Mouse (Mus musculus): ENCODE data around the gene Ranbp3. TPM values are rescaled to one million over a fixed set of nuclear protein-coding genes. Genes with fewer than 3 reads are reported as not detected.

Gene Ranbp3
- polyA plus RNA-seq, 1 experiment from 2014 or later, result 107 TPM

DNA sequence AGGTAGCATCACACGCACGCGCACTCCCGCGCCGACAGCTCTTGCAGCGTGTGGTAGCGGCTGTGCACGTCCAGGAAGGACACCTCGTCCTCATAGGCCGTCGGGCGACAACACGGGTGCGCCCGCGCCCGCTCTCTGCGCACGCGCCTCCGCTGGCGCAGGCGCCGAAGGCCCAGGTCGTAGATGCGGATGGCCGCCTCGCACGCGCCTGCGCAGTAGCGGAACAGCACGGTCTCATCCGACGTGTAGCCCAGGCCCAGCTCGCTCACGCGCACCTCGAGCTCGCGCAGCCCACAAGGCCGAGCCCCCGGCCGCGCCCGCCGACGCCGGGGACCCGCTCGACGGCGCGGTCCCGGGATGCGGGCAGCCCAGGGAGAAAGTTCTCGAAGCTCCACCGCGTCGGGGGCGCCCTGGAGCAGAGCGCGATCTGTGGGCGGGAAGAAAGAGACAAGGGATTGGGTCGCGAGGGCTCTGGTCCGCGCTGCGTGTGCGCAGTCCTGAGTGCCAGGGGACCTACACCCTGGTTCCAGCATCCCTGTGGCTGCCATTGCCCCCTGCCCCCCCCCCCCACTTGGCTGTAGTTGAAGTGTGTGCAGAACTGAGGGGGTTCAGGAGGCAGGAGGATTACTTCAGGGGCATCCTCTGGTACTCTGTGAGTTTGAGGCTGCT, 78.4 kb downstream of the Ranbp3 start:
- Histone ChIP-seq H3K27me3 (ENCODE audit: control insufficient read depth, insufficient read depth, low read depth, low read length) (peaks cover 53% of the 10 kb centered on the region), H3K27ac (ENCODE audit: low read length) (no peak overlapping the region), H3K4me3 (ENCODE audit: low read depth, low read length) (peak overlapping the region; percentile 37), H3K4me2 (ENCODE audit: low read length) (peak overlapping the region; percentile 55), H3K9ac (ENCODE audit: low read depth, low read length) (peak overlapping the region; percentile 52; the same call in 1 of the 2 replicates), H3K36me3 (ENCODE audit: control insufficient read depth, insufficient read depth, low read length) (no peaks in the 10 kb centered on the region), H3K9me3 (replicated peaks; ENCODE audit: control insufficient read depth, low read length, poor library complexity, severe bottlenecking) (no peaks in the 10 kb centered on the region), H3K4me1 (ENCODE audit: control insufficient read depth, insufficient read depth, low read length) (no peaks in the 10 kb centered on the region)
- 18% methylated on average over 65 of the region's 71 CpGs for WGBS
- ATAC-seq, result peak; percentile 85

- Histone ChIP-seq H3K4me2 (ENCODE audit: low read length) (no peak overlapping the region), H3K36me3 (ENCODE audit: control insufficient read depth, insufficient read depth, low read length) (no peaks in the 10 kb centered on the region), H3K9ac (ENCODE audit: low read depth, low read length) (no peak overlapping the region), H3K27me3 (ENCODE audit: control insufficient read depth, insufficient read depth, low read depth, low read length) (peaks cover 72% of the 10 kb centered on the region), H3K27ac (ENCODE audit: low read length) (no peak overlapping the region), H3K9me3 (replicated peaks; ENCODE audit: control insufficient read depth, low read length, poor library complexity, severe bottlenecking) (no peaks in the 10 kb centered on the region), H3K4me1 (ENCODE audit: control insufficient read depth, insufficient read depth, low read length) (peaks cover 14% of the 10 kb centered on the region), H3K4me3 (ENCODE audit: low read depth, low read length) (no peak overlapping the region)
- ATAC-seq, result no peak
- WGBS, result 23% methylated on average over 15 of the region's 15 CpGs
These were observed 80.4 kb downstream of the Ranbp3 start for GRCm38 (mm10) chr17:56753452-56753851.

- Histone ChIP-seq H3K4me2 (ENCODE audit: low read length) (no peak overlapping the region), H3K9me3 (replicated peaks; ENCODE audit: control insufficient read depth, low read length, poor library complexity, severe bottlenecking) (no peaks in the 10 kb centered on the region), H3K27me3 (ENCODE audit: control insufficient read depth, insufficient read depth, low read depth, low read length) (peaks cover 71% of the 10 kb centered on the region), H3K4me1 (ENCODE audit: control insufficient read depth, insufficient read depth, low read length) (peaks cover 14% of the 10 kb centered on the region), H3K36me3 (ENCODE audit: control insufficient read depth, insufficient read depth, low read length) (no peaks in the 10 kb centered on the region), H3K27ac (ENCODE audit: low read length) (no peak overlapping the region), H3K4me3 (ENCODE audit: low read depth, low read length) (no peak overlapping the region), H3K9ac (ENCODE audit: low read depth, low read length) (no peak overlapping the region)
- no peak for ATAC-seq
- 13% methylated on average over 36 of the region's 36 CpGs for WGBS
These were observed 81.4 kb downstream of the Ranbp3 start for GRCm38 (mm10) chr17:56754271-56755185.

GRCm38 (mm10) chr17:56756703-56757399, 83.8 kb downstream of the Ranbp3 start:
- H3K27ac ChIP-seq (ENCODE audit: low read length), result no peak overlapping the region
- H3K9me3 ChIP-seq (replicated peaks; ENCODE audit: control insufficient read depth, low read length, poor library complexity, severe bottlenecking), result no peaks in the 10 kb centered on the region
- peaks cover 14% of the 10 kb centered on the region for H3K4me1 ChIP-seq (ENCODE audit: control insufficient read depth, insufficient read depth, low read length)
- H3K27me3 ChIP-seq (ENCODE audit: control insufficient read depth, insufficient read depth, low read depth, low read length), result peaks cover 66% of the 10 kb centered on the region
- peak overlapping the region; percentile 61 for H3K9ac ChIP-seq (ENCODE audit: low read depth, low read length)
- H3K4me2 ChIP-seq (ENCODE audit: low read length), result peak overlapping the region; percentile 86
- no peak for ATAC-seq
- no peaks in the 10 kb centered on the region for H3K36me3 ChIP-seq (ENCODE audit: control insufficient read depth, insufficient read depth, low read length)
- WGBS, result 2% methylated on average over 46 of the region's 51 CpGs
- peak overlapping the region; percentile 47 for H3K4me3 ChIP-seq (ENCODE audit: low read depth, low read length)

DNA sequence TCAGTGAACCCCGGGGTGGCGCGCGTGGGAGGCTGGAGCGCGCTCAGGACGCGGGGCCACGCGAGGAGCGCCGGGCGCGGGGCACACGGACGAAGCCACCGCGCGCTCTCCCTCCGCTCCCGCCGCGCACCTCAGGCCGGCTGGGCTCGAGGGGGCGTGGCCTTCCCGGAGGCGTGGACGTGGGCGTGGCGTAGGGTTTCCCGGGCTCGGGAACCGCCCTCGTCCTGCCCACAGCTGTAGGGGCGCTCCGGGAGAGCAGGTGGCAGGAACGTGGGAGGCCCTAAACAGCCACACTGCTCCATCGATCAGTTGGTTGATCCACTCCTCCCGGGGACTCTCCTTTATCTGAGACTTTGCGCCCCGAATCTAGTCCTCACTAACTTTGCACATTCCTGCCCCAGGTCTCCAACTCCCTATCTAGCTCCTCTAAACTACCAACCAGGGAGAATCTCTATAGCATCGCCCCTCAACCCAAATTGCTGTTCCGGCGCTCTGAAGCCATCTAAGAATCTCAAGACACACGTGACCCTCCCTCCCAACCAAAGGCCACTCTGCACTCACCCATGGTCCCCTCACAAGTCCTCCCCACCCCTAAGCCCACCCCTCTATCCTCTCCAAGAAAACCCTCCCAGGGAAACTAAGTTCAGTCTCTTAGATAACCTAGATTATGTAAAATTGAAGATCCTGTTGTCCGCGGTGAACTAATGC, 84.5 kb downstream of the Ranbp3 start, which contains the start of gene Nrtn:
Nrtn (minus strand) TSS at position 115 of the 708 bp plus-strand sequence.
- peaks cover 17% of the 10 kb centered on the region for H3K4me1 ChIP-seq (ENCODE audit: control insufficient read depth, insufficient read depth, low read length)
- WGBS, result under 1% methylated on average over 40 of the region's 48 CpGs
- ATAC-seq, result no peak
- H3K9me3 ChIP-seq (replicated peaks; ENCODE audit: control insufficient read depth, low read length, poor library complexity, severe bottlenecking), result no peaks in the 10 kb centered on the region
- no peaks in the 10 kb centered on the region for H3K36me3 ChIP-seq (ENCODE audit: control insufficient read depth, insufficient read depth, low read length)
- peak within 1 kb of the TSS; percentile 86 for H3K4me2 ChIP-seq (ENCODE audit: low read length)
- H3K9ac ChIP-seq (ENCODE audit: low read depth, low read length), result peak within 1 kb of the TSS; percentile 61
- peak within 1 kb of the TSS; percentile 47 for H3K4me3 ChIP-seq (ENCODE audit: low read depth, low read length)
- H3K27ac ChIP-seq (ENCODE audit: low read length), result no peak within 1 kb of the TSS
- H3K27me3 ChIP-seq (ENCODE audit: control insufficient read depth, insufficient read depth, low read depth, low read length), result peaks cover 60% of the 10 kb centered on the region

- Histone ChIP-seq H3K27ac (ENCODE audit: low read length) (no peak overlapping the region), H3K9ac (ENCODE audit: low read depth, low read length) (no peak overlapping the region), H3K4me2 (ENCODE audit: low read length) (no peak overlapping the region), H3K4me1 (ENCODE audit: control insufficient read depth, insufficient read depth, low read length) (peaks cover 23% of the 10 kb centered on the region), H3K4me3 (ENCODE audit: low read depth, low read length) (no peak overlapping the region), H3K9me3 (replicated peaks; ENCODE audit: control insufficient read depth, low read length, poor library complexity, severe bottlenecking) (no peaks in the 10 kb centered on the region), H3K36me3 (ENCODE audit: control insufficient read depth, insufficient read depth, low read length) (no peaks in the 10 kb centered on the region), H3K27me3 (ENCODE audit: control insufficient read depth, insufficient read depth, low read depth, low read length) (peaks cover 55% of the 10 kb centered on the region)
- ATAC-seq, result no peak
- WGBS, result 5% methylated on average over 12 of the region's 12 CpGs
These were observed 85.0 kb downstream of the Ranbp3 start for GRCm38 (mm10) chr17:56758132-56758531.

GRCm38 (mm10) chr17:56759261-56759660, 86.2 kb downstream of the Ranbp3 start:
- no peak overlapping the region for H3K4me3 ChIP-seq (ENCODE audit: low read depth, low read length)
- no peak overlapping the region for H3K4me2 ChIP-seq (ENCODE audit: low read length)
- peaks cover 29% of the 10 kb centered on the region for H3K4me1 ChIP-seq (ENCODE audit: control insufficient read depth, insufficient read depth, low read length)
- no peak overlapping the region for H3K9ac ChIP-seq (ENCODE audit: low read depth, low read length)
- H3K27me3 ChIP-seq (ENCODE audit: control insufficient read depth, insufficient read depth, low read depth, low read length), result peaks cover 43% of the 10 kb centered on the region
- H3K36me3 ChIP-seq (ENCODE audit: control insufficient read depth, insufficient read depth, low read length), result no peaks in the 10 kb centered on the region
- no peak overlapping the region for H3K27ac ChIP-seq (ENCODE audit: low read length)
- no peaks in the 10 kb centered on the region for H3K9me3 ChIP-seq (replicated peaks; ENCODE audit: control insufficient read depth, low read length, poor library complexity, severe bottlenecking)
- 49% methylated on average over 7 of the region's 7 CpGs for WGBS
- ATAC-seq, result no peak

DNA sequence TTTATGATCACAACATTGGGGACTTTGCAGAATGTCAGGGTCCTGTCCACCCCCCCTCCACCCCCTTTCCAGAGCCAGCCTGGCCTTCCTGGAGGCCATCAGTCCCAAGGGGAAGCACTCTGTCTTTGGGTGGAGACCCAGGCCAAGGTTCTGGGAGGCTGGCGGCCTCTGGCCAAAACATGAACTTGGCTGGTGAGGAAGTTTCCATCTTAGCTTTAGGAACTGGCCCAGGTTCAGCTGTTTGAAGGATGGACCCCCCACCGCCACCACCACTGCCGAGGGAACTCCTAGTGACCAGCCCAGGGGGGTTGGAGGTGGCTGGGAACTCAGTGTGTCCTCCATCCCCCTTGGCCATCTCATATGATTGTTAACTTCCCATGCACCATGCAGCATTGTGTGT, 88.0 kb downstream of the Ranbp3 start:
- Histone ChIP-seq H3K4me3 (ENCODE audit: low read depth, low read length) (no peak overlapping the region), H3K9ac (ENCODE audit: low read depth, low read length) (no peak overlapping the region), H3K27me3 (ENCODE audit: control insufficient read depth, insufficient read depth, low read depth, low read length) (peaks cover 25% of the 10 kb centered on the region), H3K4me2 (ENCODE audit: low read length) (no peak overlapping the region), H3K36me3 (ENCODE audit: control insufficient read depth, insufficient read depth, low read length) (no peaks in the 10 kb centered on the region), H3K9me3 (replicated peaks; ENCODE audit: control insufficient read depth, low read length, poor library complexity, severe bottlenecking) (no peaks in the 10 kb centered on the region), H3K4me1 (ENCODE audit: control insufficient read depth, insufficient read depth, low read length) (peaks cover 35% of the 10 kb centered on the region), H3K27ac (ENCODE audit: low read length) (no peak overlapping the region)
- 75% methylated on average over 3 of the region's 3 CpGs for WGBS
- ATAC-seq, result no peak

Data from midbrain, embryonic 16.5 days (tissue).